Mouse (Mus musculus) neutrophil, adult 5-6 weeks (primary cell): Measurements from ENCODE around the gene Ugt1a2. TPM values are rescaled to one million over a fixed set of nuclear protein-coding genes. Genes with fewer than 3 reads are reported as not detected.

Source experiments
- ATAC-seq: fragments of 151-379, 151-347 bp; 2 replicates; pipeline ENCODE4 v1.8.0; 2017; ENCODE audit warnings: mild to moderate bottlenecking, moderate TSS enrichment; ENCODE audit not compliant: insufficient number of reproducible peaks, poor library complexity, low FRiP score, severe bottlenecking; ENCODE audit errors: extremely low read depth
- total RNA-seq: library from RNA; stranded (forward); fragments of 200-1000 nt; gene quantifications from 2 replicates; pipeline ENCODE4 v1.2.3, GENCODE M21; 2017

Gene Ugt1a2
- total RNA-seq, 1 experiment from 2014 or later: 1.0 TPM

- no peak for ATAC-seq
Observed at GRCm38 (mm10) chr1:88267489-88267888, 67.1 kb downstream of the Ugt1a2 start.

- no peak for ATAC-seq
Observed at GRCm38 (mm10) chr1:88268070-88268469, 67.7 kb downstream of the Ugt1a2 start.

Other genes with a start within 250 kb of the Ugt1a2 start
- 24.6 and 27.8 TPM in 2 replicates for gene Usp40, start 192.1 kb upstream of the Ugt1a2 start, total RNA-seq
- gene Ugt1a10, start 145.2 kb upstream of the Ugt1a2 start, total RNA-seq: not detected in 2 replicates
- not detected in 2 replicates for gene Ugt1a9, start 129.8 kb upstream of the Ugt1a2 start, total RNA-seq
- not detected in 2 replicates for gene Ugt1a8, start 112.8 kb upstream of the Ugt1a2 start, total RNA-seq
- 123 TPM in 2 replicates for gene Ugt1a7c, start 105.5 kb upstream of the Ugt1a2 start, total RNA-seq
- 8.6 and 9.6 TPM in 2 replicates for gene Ugt1a6b, start 97.3 kb upstream of the Ugt1a2 start, total RNA-seq
- gene Ugt1a6a, start 65.8 kb upstream of the Ugt1a2 start, total RNA-seq: 14.0 and 14.7 TPM in 2 replicates
- gene Ugt1a5, start 34.6 kb upstream of the Ugt1a2 start, total RNA-seq: 2.8 TPM in 2 replicates
- gene Dnajb3, start 5.2 kb downstream of the Ugt1a2 start, total RNA-seq: not detected in 2 replicates
- 1.1 and 3.5 TPM in 2 replicates for gene Ugt1a1, start 11.4 kb downstream of the Ugt1a2 start, total RNA-seq
- gene Mroh2a, start 26.4 kb downstream of the Ugt1a2 start, total RNA-seq: 0.35 and 0.49 TPM in 2 replicates
- 72.4 and 80.5 TPM in 2 replicates for gene Hjurp, start 77.0 kb downstream of the Ugt1a2 start, total RNA-seq
- not detected in 2 replicates for gene Trpm8, start 77.1 kb downstream of the Ugt1a2 start, total RNA-seq
- gene Spp2, start 206.4 kb downstream of the Ugt1a2 start, total RNA-seq: not detected in 2 replicates